Mouse (Mus musculus) erythroblast, embryonic 14.5 days (primary cell): ENCODE measurements around the gene Tbata. TPM values are rescaled to one million over a fixed set of nuclear protein-coding genes. Genes with fewer than 3 reads are reported as not detected.

Source experiments
- H3K27me3 ChIP-seq: 2 replicates; pipeline ENCODE4 v1.6.1; 2012; ENCODE audit warnings: inconsistent platforms; ENCODE audit not compliant: control insufficient read depth
- H3K36me3 ChIP-seq: 2 replicates; pipeline ENCODE4 v1.6.1; 2012; ENCODE audit warnings: mild to moderate bottlenecking, inconsistent platforms; ENCODE audit not compliant: control insufficient read depth
- H3K4me1 ChIP-seq: 2 replicates; pipeline ENCODE4 v1.6.1; 2012; ENCODE audit warnings: inconsistent platforms; ENCODE audit not compliant: control insufficient read depth
- H3K4me3 ChIP-seq: replicated peaks from 2 replicates; pipeline ENCODE3; 2012; ENCODE audit warnings: moderate library complexity, mild to moderate bottlenecking, inconsistent platforms
- H3K9me3 ChIP-seq: 2 replicates; pipeline ENCODE4 v1.6.1; 2012; ENCODE audit warnings: low read length, inconsistent platforms, mixed read lengths; ENCODE audit not compliant: control insufficient read depth
- GATA1 ChIP-seq: IDR thresholded peaks from 2 replicates; pipeline ENCODE4 v1.6.1; 2012; ENCODE audit warnings: low read length, inconsistent platforms, mixed read lengths
- TAL1 ChIP-seq: IDR thresholded peaks from 3 replicates; pipeline ENCODE4 v1.6.1; 2012; ENCODE audit warnings: low read length, inconsistent platforms, mixed read lengths
- polyA plus RNA-seq: library from polyadenylated mRNA; stranded (reverse); fragments of >175 nt; gene quantifications from 2 replicates; pipeline ENCODE4 v1.2.3, GENCODE M21; 2012

Tbata gene
- polyA plus RNA-seq, 1 experiment = not detected

DNA sequence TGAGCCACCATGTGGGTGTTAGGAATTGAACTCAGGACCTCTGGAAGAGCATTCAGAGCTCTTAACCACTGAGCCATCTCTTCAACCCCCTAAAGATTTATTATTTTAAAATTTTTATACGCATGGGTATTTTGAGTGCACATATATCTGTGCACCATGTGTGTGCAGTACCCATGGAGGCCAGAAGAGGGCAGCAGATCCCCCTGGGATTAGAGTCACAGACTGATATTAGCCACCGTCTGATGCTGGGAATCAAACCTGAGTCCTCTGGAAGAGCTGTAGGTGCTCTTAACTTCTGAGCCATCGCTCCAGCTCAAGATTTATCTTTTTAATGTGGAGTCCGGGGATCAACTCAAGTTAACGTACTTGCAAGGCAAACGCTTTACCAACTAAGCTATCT is 43.9 kb downstream of the Tbata start:
- no peak for TF ChIP-seq GATA1
- no peak for TF ChIP-seq TAL1
- Histone ChIP-seq H3K4me1 (peaks cover 2% of the 10 kb centered on the region; the same call in 1 of the 2 replicates), H3K4me3 (no peak overlapping the region), H3K9me3 (peaks cover 10% of the 10 kb centered on the region), H3K36me3 (no peaks in the 10 kb centered on the region), H3K27me3 (peaks cover 3% of the 10 kb centered on the region)

DNA sequence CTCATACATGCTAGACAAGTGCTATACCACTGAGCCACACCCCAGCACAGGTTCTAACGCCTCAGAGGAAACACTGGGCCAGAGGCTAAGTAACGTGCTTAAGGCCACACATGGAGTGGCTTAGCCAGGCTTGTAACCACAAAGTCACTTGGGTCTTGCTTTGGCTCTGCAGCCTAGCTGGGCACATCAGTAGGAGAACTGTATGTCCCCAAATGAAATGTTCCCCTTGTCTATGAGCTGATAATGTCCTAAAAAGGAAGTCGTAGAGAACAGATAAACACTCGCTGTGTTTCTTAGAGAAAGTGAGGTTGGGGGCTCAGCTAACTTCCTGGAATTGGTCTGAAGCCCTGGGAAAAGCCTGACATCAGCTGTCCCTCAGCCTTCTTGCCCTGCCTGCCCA is 44.4 kb downstream of the Tbata start:
- Histone ChIP-seq H3K27me3 (peaks cover 3% of the 10 kb centered on the region), H3K9me3 (peaks cover 10% of the 10 kb centered on the region), H3K36me3 (no peaks in the 10 kb centered on the region), H3K4me3 (no peak overlapping the region), H3K4me1 (peaks cover 2% of the 10 kb centered on the region; the same call in 1 of the 2 replicates)
- TF ChIP-seq GATA1 (no peak), TAL1 (no peak)

DNA sequence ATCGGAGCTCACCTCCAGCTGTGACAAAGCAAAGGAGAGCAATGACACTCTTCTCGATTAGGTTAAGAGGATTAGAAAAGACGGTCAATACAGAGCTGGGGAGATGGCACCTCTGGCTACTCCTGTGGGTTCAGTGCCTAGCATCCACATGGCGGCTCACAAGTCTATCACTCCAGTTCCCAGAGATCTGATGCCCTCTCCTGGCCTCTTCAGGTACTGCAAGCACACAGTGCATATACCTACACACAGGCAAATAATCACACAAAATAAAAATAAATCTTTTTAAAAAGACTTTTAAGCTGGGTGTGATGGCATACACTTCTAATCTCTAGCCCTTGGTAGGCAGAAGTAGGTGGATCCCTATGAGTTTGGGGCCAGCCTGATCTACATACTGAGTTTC is 47.6 kb downstream of the Tbata start:
- H3K27me3 ChIP-seq = no peaks in the 10 kb centered on the region
- no peak overlapping the region for H3K4me3 ChIP-seq
- no peaks in the 10 kb centered on the region for H3K4me1 ChIP-seq
- no peaks in the 10 kb centered on the region for H3K36me3 ChIP-seq
- TF ChIP-seq TAL1 = no peak
- peaks cover 10% of the 10 kb centered on the region for H3K9me3 ChIP-seq

DNA sequence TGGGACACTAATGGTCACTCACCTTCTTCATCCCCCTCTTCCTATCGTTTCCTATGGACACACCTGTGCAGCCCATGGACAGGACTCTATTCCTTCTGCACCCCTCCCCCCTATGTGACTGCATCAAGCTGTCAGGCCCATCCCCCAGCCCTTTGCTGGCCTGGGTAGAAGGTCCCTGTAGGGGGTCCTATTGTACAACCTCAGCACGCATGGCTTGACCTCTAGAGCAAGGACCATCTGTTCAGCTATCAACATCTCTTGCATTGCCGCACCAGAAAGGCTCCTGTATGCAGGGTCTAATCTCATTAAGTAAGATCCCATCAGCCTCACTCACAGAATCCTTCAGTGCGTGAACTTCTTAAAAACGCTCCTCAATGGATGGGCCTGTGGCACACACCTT is 53.9 kb downstream of the Tbata start:
- Histone ChIP-seq H3K9me3 (no peaks in the 10 kb centered on the region), H3K4me3 (no peak overlapping the region), H3K36me3 (no peaks in the 10 kb centered on the region), H3K4me1 (no peaks in the 10 kb centered on the region), H3K27me3 (no peaks in the 10 kb centered on the region)
- TF ChIP-seq TAL1 (no peak), GATA1 (no peak)

DNA sequence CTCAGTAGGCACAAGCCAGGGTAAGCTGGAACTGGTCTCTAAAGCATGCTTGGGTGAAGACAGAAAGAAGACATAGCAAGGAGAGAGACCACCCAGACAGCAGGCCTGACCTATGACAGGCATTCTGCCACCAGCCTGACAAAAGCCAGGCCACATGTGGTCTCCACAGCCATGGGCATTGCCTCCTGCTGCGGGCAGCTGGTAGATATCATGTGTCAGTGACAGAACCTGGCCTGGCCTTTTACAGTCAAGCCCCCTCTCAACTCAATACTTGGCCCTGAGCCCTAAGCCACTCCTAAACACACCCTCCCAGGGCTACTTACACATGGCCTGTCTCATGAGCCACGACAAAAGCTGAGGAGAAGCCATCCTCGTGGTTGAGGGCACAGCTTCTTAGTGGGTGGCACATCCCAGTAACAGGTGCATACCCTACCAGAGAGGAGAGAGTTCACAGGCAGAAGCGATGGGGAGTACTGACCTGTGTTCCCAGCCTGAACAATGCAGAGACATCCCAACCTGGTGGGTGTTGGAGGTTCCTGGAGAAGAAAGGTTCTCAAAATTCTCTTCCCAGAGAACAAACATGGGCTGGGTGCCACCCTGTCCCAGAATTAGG is 55.1 kb downstream of the Tbata start:
- H3K4me3 ChIP-seq = no peak overlapping the region
- no peaks in the 10 kb centered on the region for H3K27me3 ChIP-seq
- no peaks in the 10 kb centered on the region for H3K36me3 ChIP-seq
- TF ChIP-seq GATA1 (no peak), TAL1 (no peak)
- no peaks in the 10 kb centered on the region for H3K9me3 ChIP-seq
- no peaks in the 10 kb centered on the region for H3K4me1 ChIP-seq

DNA sequence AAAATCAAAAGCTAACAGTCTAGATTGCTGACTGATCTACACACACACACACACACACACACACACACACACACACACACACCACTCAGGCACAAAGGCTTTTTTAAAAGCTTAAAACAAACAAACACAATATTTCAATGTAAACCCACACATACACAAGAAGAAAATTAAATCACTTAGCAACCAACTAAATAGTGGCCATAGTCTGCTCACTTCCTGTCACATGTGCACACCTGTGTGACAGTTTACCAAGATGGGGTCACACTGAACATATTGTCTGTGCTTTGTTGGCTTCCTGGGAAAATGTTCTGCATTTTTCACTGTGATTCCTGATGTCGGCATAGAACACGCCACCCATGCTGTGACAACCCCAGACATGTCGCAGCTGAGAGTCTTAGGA is 60.0 kb downstream of the Tbata start:
- H3K27me3 ChIP-seq = no peaks in the 10 kb centered on the region
- no peak overlapping the region for H3K4me3 ChIP-seq
- no peaks in the 10 kb centered on the region for H3K4me1 ChIP-seq
- TF ChIP-seq GATA1 (no peak), TAL1 (no peak)
- no peaks in the 10 kb centered on the region for H3K9me3 ChIP-seq
- no peaks in the 10 kb centered on the region for H3K36me3 ChIP-seq

DNA sequence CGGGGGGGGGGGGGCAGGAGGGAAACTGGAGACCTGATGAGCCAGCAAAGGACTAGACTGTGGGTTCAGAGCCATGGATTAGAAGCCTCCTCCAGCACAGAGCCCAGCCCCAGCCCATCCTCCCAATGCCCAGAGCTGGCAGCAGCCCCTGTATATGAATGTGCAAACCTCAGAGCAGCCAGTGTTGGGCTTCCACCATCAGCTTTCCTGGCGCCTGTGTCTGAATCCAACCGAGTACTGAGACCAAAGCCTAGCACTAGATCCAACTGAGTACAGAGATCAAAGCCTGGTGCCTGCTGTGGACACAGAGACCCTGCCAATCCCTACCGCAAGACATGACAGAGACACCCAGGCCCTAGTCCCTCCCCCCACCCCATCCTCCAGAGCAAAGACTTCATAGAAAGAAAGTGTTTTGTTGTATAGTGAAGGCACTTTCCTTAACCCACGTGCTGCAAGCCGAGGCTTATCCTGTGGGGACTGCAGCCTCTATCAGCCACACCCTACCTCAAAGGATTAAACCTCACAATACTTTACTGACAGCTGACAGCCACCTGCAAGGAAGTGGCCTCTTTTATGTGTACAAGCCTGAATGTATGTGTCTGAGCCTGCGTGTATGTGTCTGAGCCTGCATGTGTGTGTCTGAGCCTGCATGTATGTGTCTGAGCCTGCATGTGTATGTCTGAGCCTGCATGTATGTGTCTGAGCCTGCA is 61.3 kb downstream of the Tbata start:
- TF ChIP-seq GATA1 = no peak
- TF ChIP-seq TAL1 = no peak

DNA sequence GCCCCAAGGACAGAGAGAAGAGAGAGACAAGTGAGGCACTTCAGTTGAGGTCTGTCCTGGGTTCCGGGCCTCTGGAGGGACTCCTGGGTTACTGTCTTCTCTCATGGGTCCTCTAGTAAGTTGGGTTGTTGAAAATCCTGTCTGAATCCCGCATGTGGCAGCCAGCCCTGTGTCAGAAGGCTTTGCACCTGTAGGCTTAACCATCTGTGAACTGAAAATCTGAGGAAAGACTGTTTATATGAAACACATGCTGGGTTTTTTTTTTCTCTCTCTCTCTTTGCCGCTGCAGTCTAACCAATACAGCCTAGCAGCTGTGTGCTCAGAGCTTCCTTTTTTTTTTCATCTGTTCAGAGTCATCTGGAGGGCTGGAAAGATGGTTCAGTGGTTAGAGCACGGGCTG is 62.6 kb downstream of the Tbata start:
- no peaks in the 10 kb centered on the region for H3K36me3 ChIP-seq
- no peaks in the 10 kb centered on the region for H3K9me3 ChIP-seq
- TF ChIP-seq TAL1 (no peak), GATA1 (no peak)
- no peak overlapping the region for H3K4me3 ChIP-seq
- H3K27me3 ChIP-seq = no peaks in the 10 kb centered on the region
- no peaks in the 10 kb centered on the region for H3K4me1 ChIP-seq

More for the DNA sequence above, 61.3 kb downstream of the Tbata start:
- no peak overlapping the region for H3K4me3 ChIP-seq
- no peaks in the 10 kb centered on the region for H3K36me3 ChIP-seq
- no peaks in the 10 kb centered on the region for H3K9me3 ChIP-seq
- no peaks in the 10 kb centered on the region for H3K4me1 ChIP-seq
- no peaks in the 10 kb centered on the region for H3K27me3 ChIP-seq

DNA sequence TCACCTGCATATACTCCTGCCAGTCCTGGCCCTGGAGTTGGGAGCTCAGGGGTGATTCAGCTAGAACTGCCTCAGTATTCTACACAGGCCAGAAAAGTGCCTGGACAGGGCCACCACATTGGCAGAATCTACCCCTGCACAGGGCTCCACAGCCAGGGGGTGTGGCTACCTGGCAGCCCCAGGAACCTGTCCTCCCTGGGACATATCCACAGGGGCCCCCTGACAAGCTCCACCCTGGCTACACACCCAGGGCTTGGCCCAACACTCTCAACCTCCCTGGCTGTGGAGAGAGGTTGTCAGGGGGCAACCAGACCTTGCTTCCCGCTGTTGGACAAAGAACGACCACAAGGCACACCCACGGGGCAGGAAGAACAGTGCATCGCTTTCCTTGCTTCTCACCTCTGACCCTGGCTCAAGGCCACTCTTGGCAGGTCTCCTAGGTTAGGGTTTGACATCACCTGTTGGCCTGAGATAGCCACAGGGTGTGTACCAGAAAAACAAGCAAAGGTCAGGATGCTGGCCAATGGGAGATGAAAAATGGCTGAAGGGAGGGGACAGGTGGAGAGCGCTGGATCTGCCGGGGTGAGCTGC is 64.0 kb downstream of the Tbata start:
- Histone ChIP-seq H3K4me3 (no peak overlapping the region), H3K4me1 (no peaks in the 10 kb centered on the region), H3K36me3 (no peaks in the 10 kb centered on the region), H3K9me3 (no peaks in the 10 kb centered on the region), H3K27me3 (no peaks in the 10 kb centered on the region)
- TF ChIP-seq GATA1 = no peak
- no peak for TF ChIP-seq TAL1
